Mouse (Mus musculus): ENCODE results near the gene Tcp10c. TPM values are rescaled to one million over a fixed set of nuclear protein-coding genes. Genes with fewer than 3 reads are reported as not detected.
"Not testable (repeated sequence)": the region's sequence is repeated elsewhere in the genome, so short reads cannot be mapped to it uniquely, and the experiment has no call there.

Gene Tcp10c
- total RNA-seq, 2 experiments from 2014 or later = not detected

GRCm38 (mm10) chr17:13379951-13380615, 25.7 kb downstream of the Tcp10c start:
- intact Hi-C loops (cut with DNase I); DNase-seq: not testable (repeated sequence)

GRCm38 (mm10) chr17:13381286-13381685, 26.9 kb downstream of the Tcp10c start:
- DNase-seq; intact Hi-C loops (cut with DNase I): not testable (repeated sequence)

- DNase-seq; intact Hi-C loops (cut with DNase I): not testable (repeated sequence)
Observed at GRCm38 (mm10) chr17:13391020-13391419, 36.6 kb downstream of the Tcp10c start.

GRCm38 (mm10) chr17:13399961-13400360, 45.6 kb downstream of the Tcp10c start:
- DNase-seq; intact Hi-C loops (cut with DNase I): not testable (repeated sequence)

- intact Hi-C loops (cut with DNase I); DNase-seq: not testable (repeated sequence)
Observed at GRCm38 (mm10) chr17:13402118-13402517, 47.7 kb downstream of the Tcp10c start.

- intact Hi-C loops (cut with DNase I); DNase-seq: not testable (repeated sequence)
Observed at GRCm38 (mm10) chr17:13403527-13404131, 49.3 kb downstream of the Tcp10c start.

GRCm38 (mm10) chr17:13406023-13406422, 51.7 kb downstream of the Tcp10c start:
- intact Hi-C loops (cut with DNase I); DNase-seq: not testable (repeated sequence)

- intact Hi-C loops (cut with DNase I); DNase-seq: not testable (repeated sequence)
Observed at GRCm38 (mm10) chr17:13406701-13407100, 52.3 kb downstream of the Tcp10c start.

GRCm38 (mm10) chr17:13407621-13408256, 53.4 kb downstream of the Tcp10c start:
- DNase-seq; intact Hi-C loops (cut with DNase I): not testable (repeated sequence)

- not testable (repeated sequence) for DNase-seq
Observed at GRCm38 (mm10) chr17:13408257-13408633, 53.9 kb downstream of the Tcp10c start.

GRCm38 (mm10) chr17:13421022-13421591, 66.7 kb downstream of the Tcp10c start:
- DNase-seq = not testable (repeated sequence)

More at GRCm38 (mm10) chr17:13408257-13408633, 53.9 kb downstream of the Tcp10c start:
- intact Hi-C loops (cut with DNase I) = not testable (repeated sequence)

GRCm38 (mm10) chr17:13422638-13423037, 68.3 kb downstream of the Tcp10c start:
- DNase-seq; intact Hi-C loops (cut with DNase I): not testable (repeated sequence)

More at GRCm38 (mm10) chr17:13421022-13421591, 66.7 kb downstream of the Tcp10c start:
- intact Hi-C loops (cut with DNase I) = not testable (repeated sequence)

GRCm38 (mm10) chr17:13423373-13424024, 69.1 kb downstream of the Tcp10c start:
- intact Hi-C loops (cut with DNase I); DNase-seq: not testable (repeated sequence)

GRCm38 (mm10) chr17:13424321-13424720, 69.9 kb downstream of the Tcp10c start:
- DNase-seq; intact Hi-C loops (cut with DNase I): not testable (repeated sequence)

GRCm38 (mm10) chr17:13425694-13426093, 71.3 kb downstream of the Tcp10c start:
- intact Hi-C loops (cut with DNase I) = not testable (repeated sequence)

GRCm38 (mm10) chr17:13426508-13426907, 72.1 kb downstream of the Tcp10c start:
- intact Hi-C loops (cut with DNase I); DNase-seq: not testable (repeated sequence)

More at GRCm38 (mm10) chr17:13425694-13426093, 71.3 kb downstream of the Tcp10c start:
- not testable (repeated sequence) for DNase-seq

Data from gastrocnemius, postnatal 36 days (tissue).